Mouse (Mus musculus): ENCODE measurements around the gene Tbc1d4. TPM values are rescaled to one million over a fixed set of nuclear protein-coding genes. Genes with fewer than 3 reads are reported as not detected.
A peak's percentile ranks its signal among the peaks of the same experiment; 100 is the strongest.

Gene Tbc1d4
- polyA plus RNA-seq, 1 experiment from 2014 or later: 12.9 TPM

- Histone ChIP-seq H3K4me3 (no peak overlapping the region), H3K4me2 (no peak overlapping the region), H3K27ac (no peak overlapping the region), H3K36me3 (no peaks in the 10 kb centered on the region), H3K4me1 (0 out of 2 replicates have a peak, but pooled peaks cover 6% of the 10 kb centered on the region), H3K27me3 (no peaks in the 10 kb centered on the region), H3K9me3 (no peaks in the 10 kb centered on the region), H3K9ac (no peak overlapping the region)
- no peak for ATAC-seq (ENCODE audit: borderline replicate concordance, extremely low read depth, low FRiP score, low TSS enrichment)
- WGBS: 50% methylated on average over 14 of the region's 14 CpGs
These were observed 90.7 kb downstream of the Tbc1d4 start for GRCm38 (mm10) chr14:101518259-101518658.

- no peak overlapping the region for H3K4me3 ChIP-seq
- no peaks in the 10 kb centered on the region for H3K36me3 ChIP-seq
- H3K9ac ChIP-seq: no peak overlapping the region
- H3K27me3 ChIP-seq: no peaks in the 10 kb centered on the region
- H3K4me1 ChIP-seq: 0 out of 2 replicates have a peak, but pooled peaks cover 8% of the 10 kb centered on the region
- no peak overlapping the region for H3K4me2 ChIP-seq
- WGBS: 52% methylated on average over 6 of the region's 6 CpGs
- no peak for ATAC-seq (ENCODE audit: borderline replicate concordance, extremely low read depth, low FRiP score, low TSS enrichment)
- H3K27ac ChIP-seq: no peak overlapping the region
- H3K9me3 ChIP-seq: no peaks in the 10 kb centered on the region
These were observed 91.2 kb downstream of the Tbc1d4 start for GRCm38 (mm10) chr14:101517801-101518200.

- H3K4me1 ChIP-seq: 0 out of 2 replicates have a peak, but pooled peaks cover 8% of the 10 kb centered on the region
- no peak overlapping the region for H3K27ac ChIP-seq
- H3K9me3 ChIP-seq: no peaks in the 10 kb centered on the region
- H3K27me3 ChIP-seq: no peaks in the 10 kb centered on the region
- H3K36me3 ChIP-seq: no peaks in the 10 kb centered on the region
- ATAC-seq (ENCODE audit: borderline replicate concordance, extremely low read depth, low FRiP score, low TSS enrichment): no peak
- H3K4me3 ChIP-seq: no peak overlapping the region
- no peak overlapping the region for H3K4me2 ChIP-seq
- no peak overlapping the region for H3K9ac ChIP-seq
- 19% methylated on average over 5 of the region's 5 CpGs for WGBS
These were observed 91.7 kb downstream of the Tbc1d4 start for GRCm38 (mm10) chr14:101517341-101517740.

GRCm38 (mm10) chr14:101516864-101517263 is 92.1 kb downstream of the Tbc1d4 start:
- Histone ChIP-seq H3K27ac (no peak overlapping the region), H3K4me2 (no peak overlapping the region), H3K36me3 (no peaks in the 10 kb centered on the region), H3K9ac (no peak overlapping the region), H3K27me3 (no peaks in the 10 kb centered on the region), H3K4me1 (0 out of 2 replicates have a peak, but pooled peaks cover 8% of the 10 kb centered on the region), H3K4me3 (no peak overlapping the region), H3K9me3 (no peaks in the 10 kb centered on the region)
- ATAC-seq (ENCODE audit: borderline replicate concordance, extremely low read depth, low FRiP score, low TSS enrichment): no peak
- WGBS: 33% methylated on average over 5 of the region's 5 CpGs

- 90% methylated on average over 11 of the region's 11 CpGs for WGBS
- ATAC-seq (ENCODE audit: borderline replicate concordance, extremely low read depth, low FRiP score, low TSS enrichment): no peak
- no peaks in the 10 kb centered on the region for H3K36me3 ChIP-seq
These were observed 93.0 kb downstream of the Tbc1d4 start for GRCm38 (mm10) chr14:101516031-101516430.

GRCm38 (mm10) chr14:101515271-101515670 is 93.7 kb downstream of the Tbc1d4 start:
- no peak overlapping the region for H3K4me2 ChIP-seq
- 68% methylated on average over 4 of the region's 4 CpGs for WGBS
- no peak overlapping the region for H3K9ac ChIP-seq
- peaks cover 19% of the 10 kb centered on the region; the same call in 1 of the 2 replicates for H3K4me1 ChIP-seq
- no peak overlapping the region for H3K4me3 ChIP-seq
- no peaks in the 10 kb centered on the region for H3K27me3 ChIP-seq
- H3K9me3 ChIP-seq: no peaks in the 10 kb centered on the region
- ATAC-seq (ENCODE audit: borderline replicate concordance, extremely low read depth, low FRiP score, low TSS enrichment): no peak
- no peaks in the 10 kb centered on the region for H3K36me3 ChIP-seq
- no peak overlapping the region for H3K27ac ChIP-seq

More at GRCm38 (mm10) chr14:101516031-101516430, 93.0 kb downstream of the Tbc1d4 start:
- Histone ChIP-seq H3K4me3 (no peak overlapping the region), H3K9me3 (no peaks in the 10 kb centered on the region), H3K9ac (no peak overlapping the region), H3K27me3 (no peaks in the 10 kb centered on the region), H3K4me1 (0 out of 2 replicates have a peak, but pooled peaks cover 12% of the 10 kb centered on the region), H3K4me2 (no peak overlapping the region), H3K27ac (no peak overlapping the region)

GRCm38 (mm10) chr14:101514557-101514971 is 94.4 kb downstream of the Tbc1d4 start:
- Histone ChIP-seq H3K36me3 (no peaks in the 10 kb centered on the region), H3K4me2 (no peak overlapping the region), H3K9me3 (no peaks in the 10 kb centered on the region), H3K4me1 (peaks cover 19% of the 10 kb centered on the region; the same call in 1 of the 2 replicates), H3K4me3 (no peak overlapping the region), H3K27ac (no peak overlapping the region), H3K9ac (no peak overlapping the region), H3K27me3 (no peaks in the 10 kb centered on the region)
- ATAC-seq (ENCODE audit: borderline replicate concordance, extremely low read depth, low FRiP score, low TSS enrichment): no peak
- WGBS: 73% methylated on average over 5 of the region's 5 CpGs

- Histone ChIP-seq H3K36me3 (no peaks in the 10 kb centered on the region), H3K4me2 (no peak overlapping the region), H3K4me3 (no peak overlapping the region), H3K27ac (0 out of 2 replicates have a peak overlapping the region, but pooled peaks have one; percentile 4), H3K9me3 (no peaks in the 10 kb centered on the region), H3K4me1 (peaks cover 19% of the 10 kb centered on the region; the same call in 1 of the 2 replicates), H3K27me3 (no peaks in the 10 kb centered on the region), H3K9ac (no peak overlapping the region)
- WGBS: 54% methylated on average over 11 of the region's 11 CpGs
- ATAC-seq (ENCODE audit: borderline replicate concordance, extremely low read depth, low FRiP score, low TSS enrichment): peak; percentile 56; the same call in 1 of the 2 replicates
These were observed 95.8 kb downstream of the Tbc1d4 start for GRCm38 (mm10) chr14:101513163-101513562.

GRCm38 (mm10) chr14:101511410-101511809 is 97.6 kb downstream of the Tbc1d4 start:
- 61% methylated on average over 8 of the region's 8 CpGs for WGBS
- Histone ChIP-seq H3K4me2 (no peak overlapping the region), H3K9me3 (no peaks in the 10 kb centered on the region), H3K27me3 (no peaks in the 10 kb centered on the region), H3K4me1 (peaks cover 17% of the 10 kb centered on the region; the same call in 1 of the 2 replicates), H3K4me3 (no peak overlapping the region), H3K36me3 (no peaks in the 10 kb centered on the region), H3K9ac (no peak overlapping the region), H3K27ac (no peak overlapping the region)
- no peak for ATAC-seq (ENCODE audit: borderline replicate concordance, extremely low read depth, low FRiP score, low TSS enrichment)

- Histone ChIP-seq H3K36me3 (no peaks in the 10 kb centered on the region), H3K9me3 (no peaks in the 10 kb centered on the region), H3K4me1 (peaks cover 17% of the 10 kb centered on the region; the same call in 1 of the 2 replicates), H3K4me2 (no peak overlapping the region), H3K9ac (no peak overlapping the region), H3K27me3 (no peaks in the 10 kb centered on the region), H3K4me3 (no peak overlapping the region), H3K27ac (no peak overlapping the region)
- WGBS: 59% methylated on average over 13 of the region's 13 CpGs
- no peak for ATAC-seq (ENCODE audit: borderline replicate concordance, extremely low read depth, low FRiP score, low TSS enrichment)
These were observed 98.3 kb downstream of the Tbc1d4 start for GRCm38 (mm10) chr14:101510540-101511313.

GRCm38 (mm10) chr14:101509759-101510158 is 99.2 kb downstream of the Tbc1d4 start:
- Histone ChIP-seq H3K27ac (no peak overlapping the region), H3K9me3 (no peaks in the 10 kb centered on the region), H3K4me2 (no peak overlapping the region), H3K27me3 (no peaks in the 10 kb centered on the region), H3K4me3 (no peak overlapping the region), H3K9ac (no peak overlapping the region), H3K36me3 (no peaks in the 10 kb centered on the region), H3K4me1 (peaks cover 17% of the 10 kb centered on the region; the same call in 1 of the 2 replicates)
- ATAC-seq (ENCODE audit: borderline replicate concordance, extremely low read depth, low FRiP score, low TSS enrichment): no peak
- 79% methylated on average over 7 of the region's 7 CpGs for WGBS

GRCm38 (mm10) chr14:101507956-101508355 is 101.0 kb downstream of the Tbc1d4 start:
- H3K4me3 ChIP-seq: no peak overlapping the region
- ATAC-seq (ENCODE audit: borderline replicate concordance, extremely low read depth, low FRiP score, low TSS enrichment): no peak
- H3K36me3 ChIP-seq: no peaks in the 10 kb centered on the region
- no peak overlapping the region for H3K4me2 ChIP-seq
- H3K27ac ChIP-seq: no peak overlapping the region
- H3K9me3 ChIP-seq: no peaks in the 10 kb centered on the region
- H3K27me3 ChIP-seq: no peaks in the 10 kb centered on the region
- 76% methylated on average over 7 of the region's 7 CpGs for WGBS
- peaks cover 10% of the 10 kb centered on the region; the same call in 1 of the 2 replicates for H3K4me1 ChIP-seq
- H3K9ac ChIP-seq: no peak overlapping the region

Data from lung, embryonic 15.5 days (tissue).